Mouse (Mus musculus) kidney, adult 2 months (tissue): ENCODE results near the gene Galnt14.

ENCODE experiments used
- CTCF ChIP-seq: fragments of 200-500 bp; conservative IDR thresholded peaks from 2 replicates; pipeline ENCODE4 v1.5.1; 2011; ENCODE audit warnings: low read depth, mild to moderate bottlenecking, control low read depth, low read length, moderate library complexity, mixed read lengths; ENCODE audit not compliant: insufficient read depth, insufficient read length
- POLR2A ChIP-seq: fragments of 200-500 bp; IDR thresholded peaks from one replicate; pipeline ENCODE4 v1.6.1; 2011; ENCODE audit warnings: low read depth, low read length, control low read depth

DNA sequence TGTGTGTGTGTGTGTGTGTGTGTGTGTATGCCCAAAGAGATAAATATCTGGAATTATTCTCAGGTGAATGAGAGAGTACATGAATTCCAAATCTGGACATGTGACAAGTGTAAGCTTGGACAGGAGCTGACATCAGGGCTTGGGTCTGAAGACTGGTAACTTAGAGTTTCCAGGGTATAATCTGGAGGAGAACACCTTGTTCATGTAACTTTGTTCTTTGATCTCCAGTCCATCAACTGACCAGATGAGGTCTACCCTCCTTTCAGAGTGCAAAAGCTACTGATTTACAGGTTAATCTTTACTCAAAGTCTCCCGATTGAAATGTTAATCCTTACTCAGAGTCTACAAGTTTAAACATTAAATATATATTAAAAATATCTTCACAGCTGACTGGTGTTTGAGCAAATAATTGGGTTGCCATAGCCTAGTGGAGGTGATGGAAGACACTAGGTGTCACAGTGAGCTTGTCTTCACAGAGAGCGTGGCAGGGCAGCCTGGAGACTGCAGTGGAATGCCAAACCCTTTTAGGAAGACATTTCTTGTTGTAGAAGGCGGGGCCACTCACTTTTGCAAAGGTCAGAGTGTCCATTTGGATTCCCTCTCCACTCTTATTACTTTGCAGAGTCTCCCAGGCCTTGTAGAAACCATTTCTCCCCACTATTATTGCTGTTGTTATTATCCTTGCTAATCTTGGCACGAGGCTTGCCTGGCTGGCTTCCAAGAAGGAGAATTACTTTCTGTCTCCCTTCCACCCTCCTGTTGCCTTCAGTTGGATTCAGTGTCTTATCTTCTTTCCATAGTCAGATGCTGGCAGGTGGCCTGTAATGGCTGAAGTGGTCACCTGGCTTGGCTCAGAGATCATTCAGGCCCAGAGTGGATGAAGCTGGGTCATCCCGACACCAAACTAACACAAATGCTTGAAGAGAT is 107.4 kb downstream of the Galnt14 start:
- TF ChIP-seq POLR2A (no peak), CTCF (no peak; the same call in 1 of the 2 replicates)
